Mouse (Mus musculus) left cerebral cortex, adult 8-10 months (tissue): Measurements from ENCODE around the gene Olfr512. TPM values are rescaled to one million over a fixed set of nuclear protein-coding genes. Genes with fewer than 3 reads are reported as not detected.

Experiments
- DNase-seq, 2 experiments: peaks; one replicate each; pipeline ENCODE4 v3.0.0; 2022; ENCODE audit warnings: low spot score in 2 of 2
- total RNA-seq, 4 experiments: library from RNA; stranded (reverse); gene quantifications; 2 replicates each; pipeline ENCODE4 v1.2.4; 2022

Olfr512 gene
- not detected for total RNA-seq

DNA sequence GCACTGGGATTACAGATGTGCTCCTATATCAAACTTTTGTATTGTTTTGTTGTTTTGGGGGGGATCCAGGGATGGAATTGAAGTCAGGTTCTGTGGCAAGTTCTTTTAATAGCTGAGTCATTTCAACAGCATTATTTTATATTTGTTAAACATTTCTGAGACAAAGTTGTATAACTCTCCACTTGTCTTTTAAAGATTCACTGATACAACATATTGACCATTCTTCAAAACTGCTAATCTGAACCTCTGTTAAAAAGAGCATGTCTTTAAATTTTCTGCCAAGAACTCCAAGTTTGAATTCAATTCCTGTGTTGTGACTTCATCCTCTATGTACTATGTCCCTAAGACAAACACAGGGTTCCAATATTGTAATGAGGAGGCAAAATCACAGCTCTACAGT, at the start of gene Olfr512:
Gene Olfr512 (plus strand): TSS at position 301 of the 400 bp plus-strand sequence.
- no peak for DNase-seq

DNA sequence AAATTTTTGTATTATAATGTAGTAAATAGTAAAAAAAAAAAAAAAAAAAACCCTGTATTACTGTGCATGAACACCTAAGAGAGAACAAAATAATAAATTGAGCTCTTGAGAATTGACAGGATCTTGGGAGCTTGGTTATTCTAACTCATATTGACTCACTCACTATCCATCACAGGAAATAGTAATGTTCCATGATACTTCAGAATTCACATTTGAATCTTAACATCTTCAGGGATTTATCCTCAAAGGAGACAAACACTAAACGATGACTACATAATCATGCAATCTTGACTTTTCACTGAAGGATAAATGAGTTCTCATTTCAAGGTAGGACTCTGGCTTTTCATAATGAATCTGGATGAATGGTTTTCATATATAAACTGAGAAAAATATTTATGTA, 47.0 kb upstream of the Olfr512 start, which contains the start of gene Olfr510:
Gene Olfr510 (plus strand): TSS at position 301 of the 400 bp plus-strand sequence.
- no peak for DNase-seq

DNA sequence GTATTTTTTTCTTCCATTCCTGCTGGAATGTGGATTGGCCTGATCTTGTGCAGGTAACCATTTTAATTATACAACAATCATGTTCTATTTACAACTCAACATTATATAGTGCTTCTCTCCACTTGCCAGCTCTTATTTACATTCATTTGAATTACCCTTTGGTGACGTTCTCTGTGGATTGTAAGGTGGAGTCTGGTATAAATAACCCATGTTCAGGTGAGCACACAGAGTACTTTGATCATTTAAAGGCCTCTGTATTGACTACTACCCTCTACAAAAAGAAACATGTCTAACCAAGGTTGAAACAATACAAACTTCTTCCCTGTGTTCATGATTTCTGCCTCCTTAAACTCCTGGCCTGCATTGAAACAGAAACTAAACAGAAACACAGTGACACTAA, 42.1 kb upstream of the Olfr512 start:
- DNase-seq, result no peak

DNA sequence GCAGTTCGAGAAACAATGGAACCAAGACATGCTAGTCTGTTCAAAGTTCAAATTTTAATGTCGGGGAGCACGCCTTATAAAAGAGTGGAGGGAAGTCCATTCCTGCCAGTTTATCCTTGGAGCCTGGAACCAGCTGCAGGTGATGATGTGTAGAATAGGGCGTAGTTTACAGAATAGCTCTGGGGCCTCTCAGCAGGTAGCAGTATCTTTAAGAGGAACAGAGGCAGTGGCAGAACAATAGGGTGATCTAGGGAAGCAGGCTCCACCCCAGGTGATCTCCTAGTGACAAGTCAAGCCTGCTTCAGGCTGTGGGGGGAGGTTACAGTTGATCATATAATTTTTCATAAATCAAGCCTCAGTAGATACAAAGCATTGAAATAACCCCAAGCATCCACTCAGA, 34.2 kb upstream of the Olfr512 start:
- no peak for DNase-seq

DNA sequence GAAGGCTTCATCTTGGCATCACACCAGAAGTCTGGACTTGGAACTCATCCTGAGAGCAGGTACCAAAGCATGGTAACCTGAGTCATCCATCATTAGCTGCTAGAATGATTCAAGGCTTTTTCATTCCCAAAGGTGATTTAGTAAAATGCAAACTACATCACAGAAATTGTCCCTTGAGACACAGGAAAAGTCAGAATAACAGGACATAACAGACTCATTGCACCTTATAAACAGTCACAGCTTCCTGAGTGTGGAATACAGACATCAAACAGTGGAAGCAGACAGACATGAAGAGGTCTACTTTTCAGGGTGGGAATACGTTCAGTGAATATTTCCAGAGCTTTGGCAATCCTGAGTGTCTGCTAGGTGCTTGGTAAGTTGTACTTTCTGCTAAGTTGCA, 37.6 kb downstream of the Olfr512 start, which contains the start of gene Olfr513:
Gene Olfr513 (plus strand): TSS at position 301 of the 400 bp plus-strand sequence.
- DNase-seq, result no peak

DNA sequence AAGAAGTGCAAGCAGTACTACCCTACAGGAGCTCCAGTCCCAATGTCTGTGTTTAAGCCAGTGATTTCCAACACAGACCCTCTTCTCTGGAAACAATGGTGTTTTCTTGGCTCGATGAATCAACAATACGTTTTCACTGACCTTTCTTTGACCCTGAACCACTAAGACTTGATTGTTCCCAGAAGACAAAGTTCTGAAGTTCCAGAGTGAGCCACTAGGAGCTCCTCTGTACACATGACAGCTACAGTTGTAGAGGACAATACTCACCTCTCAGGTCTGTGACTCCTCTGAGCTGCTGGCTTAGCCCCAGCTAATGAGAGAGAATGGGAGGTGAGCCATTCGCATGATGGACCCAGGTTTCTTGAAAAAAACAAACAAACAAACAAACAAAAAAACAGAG, 47.3 kb downstream of the Olfr512 start:
- no peak for DNase-seq

Other genes with a start within 250 kb of the Olfr512 start
- not detected for gene Olfr498, start 248.0 kb upstream of the Olfr512 start, total RNA-seq
- not detected for gene Olfr502, start 188.3 kb upstream of the Olfr512 start, total RNA-seq
- gene Olfr503, start 168.8 kb upstream of the Olfr512 start, total RNA-seq, result not detected
- gene Olfr504, start 147.5 kb upstream of the Olfr512 start, total RNA-seq, result not detected
- gene Olfr506, start 102.5 kb upstream of the Olfr512 start, total RNA-seq, result not detected
- gene Olfr507, start 91.5 kb upstream of the Olfr512 start, total RNA-seq, result not detected
- not detected for gene Olfr508, start 83.3 kb upstream of the Olfr512 start, total RNA-seq
- gene Olfr509, start 61.4 kb upstream of the Olfr512 start, total RNA-seq, result not detected
- not detected for gene Olfr510, start 46.9 kb upstream of the Olfr512 start, total RNA-seq
- gene Olfr513, start 37.7 kb downstream of the Olfr512 start, total RNA-seq, result not detected
- not detected for gene Olfr514, start 112.7 kb downstream of the Olfr512 start, total RNA-seq
- not detected for gene Olfr516, start 137.2 kb downstream of the Olfr512 start, total RNA-seq
- not detected for gene Olfr517, start 159.1 kb downstream of the Olfr512 start, total RNA-seq
- gene Olfr518, start 171.7 kb downstream of the Olfr512 start, total RNA-seq, result not detected
- gene Olfr519, start 181.1 kb downstream of the Olfr512 start, total RNA-seq, result not detected
- gene Nlrp10, start 216.9 kb downstream of the Olfr512 start, total RNA-seq, result under 1 TPM; 0.33 to 0.57 (median 0.45) TPM
- gene Eif3f, start 221.1 kb downstream of the Olfr512 start, total RNA-seq, result 100 to 1,000 TPM; 101 to 102 (median 101) TPM
- 100 to 1,000 TPM; 107 to 129 (median 115) TPM for gene Tub, start 237.0 kb downstream of the Olfr512 start, total RNA-seq